Mouse (Mus musculus): Measurements from ENCODE around the gene Zfp282.

Gene Zfp282

GRCm38 (mm10) chr6:47904361-47904760, 27.4 kb downstream of the Zfp282 start:
- DNase-seq, result peak; percentile 87

DNA sequence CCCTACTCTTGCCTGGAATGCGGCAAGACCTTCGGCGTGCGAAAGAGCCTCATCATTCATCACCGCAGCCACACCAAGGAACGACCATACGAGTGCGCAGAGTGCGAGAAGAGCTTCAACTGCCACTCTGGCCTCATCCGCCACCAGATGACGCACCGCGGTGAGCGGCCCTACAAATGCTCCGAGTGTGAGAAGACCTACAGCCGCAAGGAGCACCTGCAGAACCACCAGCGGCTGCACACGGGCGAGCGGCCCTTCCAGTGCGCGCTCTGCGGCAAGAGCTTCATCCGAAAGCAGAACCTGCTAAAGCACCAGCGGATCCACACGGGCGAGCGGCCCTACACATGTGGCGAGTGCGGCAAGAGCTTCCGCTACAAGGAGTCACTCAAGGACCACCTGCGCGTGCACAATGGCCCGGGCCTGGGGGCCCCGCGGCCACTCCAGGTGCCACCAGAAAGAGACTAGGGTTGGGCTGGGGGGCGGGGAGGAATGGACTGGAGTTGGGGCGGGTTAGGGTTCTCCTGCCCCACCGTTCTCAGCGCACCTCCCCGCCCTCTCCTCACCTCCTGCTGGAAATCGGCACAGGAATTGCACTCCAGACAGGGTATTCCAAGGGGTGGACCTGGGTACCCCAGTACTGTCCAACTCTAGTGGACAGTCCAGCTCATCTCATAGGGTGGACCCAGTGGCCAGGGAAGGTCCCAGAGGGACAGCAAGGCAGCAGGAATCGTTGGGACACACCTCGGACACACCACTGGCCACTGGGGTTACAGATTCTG, 28.1 kb downstream of the Zfp282 start:
- DNase-seq, result peak; percentile 68

DNA sequence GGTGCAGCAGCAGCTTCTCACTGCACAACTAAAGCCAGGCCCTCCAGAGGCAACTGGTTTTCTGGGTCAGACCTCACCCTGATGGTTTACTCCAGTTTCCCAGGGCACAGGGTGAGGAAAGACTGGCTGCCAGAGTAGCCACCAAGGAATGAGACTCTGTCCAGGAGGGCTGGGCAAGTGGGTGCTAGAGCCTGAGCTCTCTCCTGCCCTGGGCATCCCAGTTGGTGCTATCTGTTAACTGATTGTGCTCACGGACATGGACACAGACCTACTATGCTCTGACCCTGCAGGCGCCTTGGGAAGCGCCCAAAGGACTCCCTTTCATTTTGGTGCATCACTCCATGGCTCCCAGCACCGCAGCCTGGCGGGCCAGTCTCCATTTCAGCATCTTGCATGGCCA, 29.3 kb downstream of the Zfp282 start:
- DNase-seq, result peak; percentile 78

DNA sequence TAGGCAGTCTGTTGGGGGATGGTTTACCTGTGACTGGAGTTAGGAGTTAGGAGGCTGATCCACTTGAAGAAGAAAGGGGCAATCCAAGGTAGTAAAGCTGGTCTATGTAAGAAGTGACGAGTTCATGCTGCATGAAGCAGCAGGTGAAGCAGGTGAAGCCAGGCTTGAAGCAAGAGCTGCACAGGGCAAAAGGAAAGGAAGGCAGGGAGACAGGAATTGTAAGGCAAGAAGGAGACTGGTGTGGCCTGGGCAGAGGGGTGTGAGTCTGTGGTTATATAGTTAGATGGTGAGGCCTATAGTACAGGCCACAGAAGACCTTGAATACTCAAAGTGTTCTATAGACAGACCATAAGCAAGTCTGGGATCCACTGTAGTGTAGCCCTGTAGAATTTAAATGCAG, 32.0 kb downstream of the Zfp282 start:
- peak; percentile 56 for DNase-seq

GRCm38 (mm10) chr6:47911650-47912049, 34.6 kb downstream of the Zfp282 start:
- DNase-seq, result no peak

GRCm38 (mm10) chr6:47912991-47913390, 36.0 kb downstream of the Zfp282 start:
- peak; percentile 34 for DNase-seq

DNA sequence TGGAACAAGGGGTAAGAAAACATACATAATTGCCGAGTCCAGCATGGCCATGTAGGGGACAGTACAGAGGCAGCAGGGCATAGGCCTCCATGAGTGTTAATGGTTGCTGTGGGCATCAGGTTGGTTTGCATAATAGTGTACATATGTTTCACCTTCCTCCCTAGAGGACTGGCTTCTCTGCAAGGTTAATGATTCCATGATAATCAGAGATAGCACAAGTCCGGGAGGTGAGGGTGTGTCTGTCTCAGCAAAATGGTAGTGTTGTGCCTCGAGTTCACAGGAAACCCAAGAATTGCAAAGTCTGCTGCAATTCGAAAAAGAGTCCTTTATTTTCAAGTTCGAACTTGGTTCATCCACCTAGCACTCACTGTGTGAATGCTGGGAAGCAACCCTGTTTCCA, 40.0 kb downstream of the Zfp282 start:
- peak; percentile 29 for DNase-seq

- peak; percentile 69 for DNase-seq
Observed at GRCm38 (mm10) chr6:47918768-47919274, 41.8 kb downstream of the Zfp282 start.

DNA sequence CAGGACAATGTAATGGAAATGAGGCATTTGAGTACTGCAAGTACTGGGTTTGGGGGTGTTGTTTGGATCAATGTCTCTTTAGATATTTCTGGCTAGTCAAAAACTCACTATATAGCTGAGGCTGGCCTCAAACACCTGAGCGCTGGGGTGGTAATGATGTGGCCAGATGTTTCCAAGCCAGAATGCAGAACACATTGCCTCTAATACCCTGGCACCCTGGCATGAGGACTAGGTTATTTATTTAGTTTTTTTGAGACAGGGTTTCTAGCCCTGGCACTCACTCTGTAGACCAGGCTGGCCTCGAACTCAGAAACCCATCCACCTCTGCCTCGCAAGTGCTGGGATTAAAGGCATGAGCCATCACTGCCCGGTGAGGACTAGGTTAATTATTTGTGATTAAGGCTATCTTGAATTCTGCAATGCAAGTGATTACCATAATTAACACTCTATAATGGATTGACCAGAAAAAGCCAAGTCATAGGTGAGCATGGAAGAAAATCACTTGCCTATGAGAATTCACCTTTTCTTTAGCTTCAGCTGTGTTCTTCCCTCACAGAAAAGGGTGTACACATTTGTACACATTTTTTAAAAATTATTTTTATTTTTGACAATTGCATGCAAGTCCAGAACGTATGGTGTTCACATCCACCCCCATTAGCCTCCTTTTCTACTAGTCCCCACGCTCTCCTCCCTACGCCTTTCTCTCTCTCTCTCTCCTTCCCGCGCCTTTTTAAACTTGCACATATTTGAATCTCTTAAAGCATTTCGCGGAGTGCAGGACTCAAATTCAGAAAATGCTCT, 42.8 kb downstream of the Zfp282 start:
- peak; percentile 84 for DNase-seq

GRCm38 (mm10) chr6:47920447-47921340, 43.7 kb downstream of the Zfp282 start, which contains the start of gene Zfp212:
Gene Zfp212, plus strand, starts transcription at chr6:47920476.
- peak; percentile 98 for DNase-seq

GRCm38 (mm10) chr6:47942461-47942860, 65.5 kb downstream of the Zfp282 start:
- no peak for DNase-seq

DNA sequence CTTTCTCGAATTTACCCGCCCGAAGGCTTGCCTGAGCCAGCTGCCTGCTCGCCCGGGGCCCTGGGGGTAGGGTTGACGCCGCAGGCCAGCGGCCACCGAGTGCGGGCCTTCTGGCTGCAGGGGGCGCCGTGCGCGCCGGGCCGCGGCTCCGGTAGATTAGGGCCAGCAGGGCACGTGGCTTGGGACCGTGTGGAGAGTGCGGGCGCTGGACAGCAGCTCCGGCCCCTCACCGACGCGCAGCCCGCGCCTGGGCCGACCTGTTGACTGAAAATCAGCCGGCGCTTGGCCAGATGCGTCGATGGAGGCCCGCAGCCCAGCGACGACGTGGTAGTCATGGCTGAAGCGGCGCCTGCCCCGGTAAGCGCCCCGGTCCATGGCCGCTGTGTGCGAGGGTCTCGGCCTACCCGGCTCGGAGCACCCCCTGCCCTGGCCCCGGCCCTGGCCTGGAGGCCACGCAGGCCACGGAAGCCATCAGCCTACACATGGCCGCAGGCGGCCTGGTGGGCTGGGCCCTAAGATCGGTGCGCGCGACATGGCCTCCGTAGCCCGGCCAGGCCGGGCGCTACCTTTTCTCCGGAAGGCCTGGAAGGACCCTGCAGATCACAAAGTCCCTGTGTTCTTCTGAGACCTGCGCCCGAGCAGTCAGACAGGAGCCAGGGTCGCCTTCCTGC, 66.2 kb downstream of the Zfp282 start:
- peak; percentile 98 for DNase-seq

DNA sequence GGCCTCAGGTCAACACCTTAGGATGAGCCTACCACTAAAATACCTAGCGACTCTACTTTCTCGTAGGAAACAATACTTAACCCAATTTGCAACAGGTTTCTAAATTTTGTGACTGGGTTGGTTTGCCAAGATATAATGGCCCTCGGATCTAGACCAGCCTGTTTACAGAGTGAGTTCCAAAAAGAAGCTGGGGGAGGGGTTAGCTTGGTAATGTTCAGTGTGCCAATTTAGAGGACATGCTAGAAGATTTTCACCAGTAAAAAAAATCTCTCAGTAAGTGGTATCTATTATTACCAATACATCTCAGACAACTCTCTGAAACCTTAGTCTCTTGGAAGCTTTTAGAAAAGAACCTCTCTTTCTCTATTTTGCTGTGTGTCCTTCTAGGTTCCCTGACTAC, 66.7 kb downstream of the Zfp282 start:
- DNase-seq, result no peak

- peak; percentile 51 for DNase-seq
Observed at GRCm38 (mm10) chr6:47947388-47947787, 70.4 kb downstream of the Zfp282 start.

GRCm38 (mm10) chr6:47953191-47953726, 76.3 kb downstream of the Zfp282 start, which contains the start of gene Zfp956:
Gene Zfp956, plus strand, starts transcription at chr6:47953390.
- peak; percentile 100 for DNase-seq

DNA sequence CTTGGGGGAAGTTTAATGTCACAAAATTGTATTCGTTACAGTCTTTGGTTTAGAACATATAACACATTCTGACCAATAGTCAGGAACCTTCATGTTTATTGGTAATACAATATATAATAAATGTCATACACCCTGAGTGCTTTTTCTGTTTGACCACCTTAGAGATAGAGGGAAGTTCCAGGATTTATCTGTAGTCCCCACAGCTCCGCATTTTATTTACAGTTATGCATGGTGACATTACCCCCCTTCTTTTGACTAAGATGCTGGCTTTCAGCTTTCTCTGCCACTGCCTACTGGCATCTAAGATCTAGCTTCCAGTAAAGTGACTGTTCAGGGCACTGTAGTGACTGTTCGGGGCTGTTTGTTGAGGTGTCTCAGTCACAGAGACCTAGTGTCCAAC, 77.4 kb downstream of the Zfp282 start:
- DNase-seq, result no peak

GRCm38 (mm10) chr6:47957816-47958215, 80.8 kb downstream of the Zfp282 start:
- DNase-seq, result peak; percentile 75

All from heart, adult 11 months (tissue).